Mouse (Mus musculus): ENCODE measurements around the gene Kcnj14.

- TF ChIP-seq POLR2A (IDR thresholded peaks at IDR 0.05; ENCODE audit: control insufficient read depth, low read depth, low read length) (no peak), CTCF (IDR thresholded peaks at IDR 0.05; ENCODE audit: control insufficient read depth, insufficient read depth, insufficient replicate concordance, low read depth, low read length) (no peak)
These were observed 49.3 kb downstream of the Kcnj14 start for GRCm38 (mm10) chr7:45775237-45775636.
